Mouse (Mus musculus) liver, adult 2 months (tissue): ENCODE results near the gene Gm49711. TPM values are rescaled to one million over a fixed set of nuclear protein-coding genes. Genes with fewer than 3 reads are reported as not detected.
A peak's percentile ranks its signal among the peaks of the same experiment; 100 is the strongest.

ENCODE experiments used
- DNase-seq: peaks from one replicate; pipeline ENCODE4 v3.0.0-alpha.2; 2011; ENCODE audit warnings: low read depth, low spot score; ENCODE audit errors: extremely low read depth
- H3K27ac ChIP-seq: fragments of 200-500 bp; replicated peaks from 2 replicates; pipeline ENCODE4 v1.5.1; 2012; ENCODE audit warnings: low read depth, mild to moderate bottlenecking, control low read depth, inconsistent platforms, low read length; ENCODE audit not compliant: insufficient read depth
- H3K27me3 ChIP-seq: fragments of 200-500 bp; 2 replicates; pipeline ENCODE4 v1.6.1; 2012; ENCODE audit warnings: mild to moderate bottlenecking, moderate library complexity, low read length, inconsistent platforms; ENCODE audit not compliant: control insufficient read depth, insufficient read depth
- H3K36me3 ChIP-seq: fragments of 200-500 bp; 2 replicates; pipeline ENCODE4 v1.6.1; 2012; ENCODE audit warnings: low read length, inconsistent platforms; ENCODE audit not compliant: control insufficient read depth, insufficient read depth
- H3K4me1 ChIP-seq: fragments of 200-500 bp; 2 replicates; pipeline ENCODE4 v1.6.1; 2011; ENCODE audit warnings: low read length; ENCODE audit not compliant: control insufficient read depth, insufficient read depth
- H3K4me3 ChIP-seq: fragments of 200-500 bp; 2 replicates; pipeline ENCODE4 v1.5.1; 2011; ENCODE audit warnings: low read depth, mild to moderate bottlenecking, control low read depth, low read length, moderate library complexity; ENCODE audit not compliant: insufficient read depth
- H3K79me2 ChIP-seq: fragments of 200-500 bp; 2 replicates; pipeline ENCODE4 v1.6.1; 2012; ENCODE audit warnings: inconsistent platforms, mild to moderate bottlenecking, low read length, moderate library complexity; ENCODE audit not compliant: control insufficient read depth, insufficient read depth
- H3K9ac ChIP-seq: fragments of 200-500 bp; 2 replicates; pipeline ENCODE4 v1.6.1; 2012; ENCODE audit warnings: low read depth, mild to moderate bottlenecking, control low read depth, inconsistent platforms, low read length
- CTCF ChIP-seq: fragments of 200-500 bp; IDR thresholded peaks from 2 replicates; pipeline ENCODE4 v1.5.1; 2011; ENCODE audit warnings: low read depth, low read length, control low read depth
- POLR2A ChIP-seq: fragments of 200-500 bp; IDR thresholded peaks from 2 replicates; pipeline ENCODE4 v1.6.1; 2011; ENCODE audit warnings: low read length, control low read depth; ENCODE audit not compliant: insufficient read depth; ENCODE audit errors: extremely low read depth
- WGBS: fragments of 180-500 bp; shearing (Covaris S2); methylation state at CpG from one replicate; pipeline ENCODE4 v1.1.7; 2018; 5-methylcytosine and 5-hydroxymethylcytosine counted together
- polyA plus RNA-seq: library from polyadenylated mRNA; depleted of rRNA; stranded (reverse); fragments of >200 nt; gene quantifications from 2 replicates; pipeline ENCODE4 v1.2.3, GENCODE M21; 2012
- total RNA-seq: library from RNA; depleted of rRNA; stranded (reverse); fragments of >200 nt; gene quantifications from 2 replicates; pipeline ENCODE4 v1.2.3, GENCODE M21; 2014

Gene Gm49711
- total and polyA plus RNA-seq, 2 experiments, result not detected

GRCm38 (mm10) chr16:92060213-92060612, 2.1 kb downstream of the Gm49711 start:
- H3K36me3 ChIP-seq, result peaks cover 10% of the 10 kb centered on the region
- no peak overlapping the region for H3K4me3 ChIP-seq
- peaks cover 12% of the 10 kb centered on the region for H3K79me2 ChIP-seq
- TF ChIP-seq POLR2A (no peak), CTCF (no peak)
- no peak overlapping the region for H3K27ac ChIP-seq
- no peak for DNase-seq
- H3K4me1 ChIP-seq, result peaks cover 11% of the 10 kb centered on the region
- H3K9ac ChIP-seq, result no peak overlapping the region
- no peaks in the 10 kb centered on the region for H3K27me3 ChIP-seq
- WGBS, result 95% methylated on average over 3 of the region's 3 CpGs

GRCm38 (mm10) chr16:92061586-92061985, 3.5 kb downstream of the Gm49711 start:
- no peak for TF ChIP-seq POLR2A
- TF ChIP-seq CTCF, result no peak
- Histone ChIP-seq H3K27me3 (no peaks in the 10 kb centered on the region), H3K9ac (no peak overlapping the region), H3K36me3 (peaks cover 12% of the 10 kb centered on the region), H3K4me3 (no peak overlapping the region), H3K4me1 (peaks cover 11% of the 10 kb centered on the region), H3K79me2 (peaks cover 12% of the 10 kb centered on the region), H3K27ac (no peak overlapping the region)
- no peak for DNase-seq
- WGBS, result 96% methylated on average over 7 of the region's 7 CpGs

GRCm38 (mm10) chr16:92062832-92063231, 4.7 kb downstream of the Gm49711 start:
- no peak overlapping the region for H3K27ac ChIP-seq
- WGBS, result 100% methylated on average over 1 of the region's 1 CpGs

GRCm38 (mm10) chr16:92064801-92065200, 6.7 kb downstream of the Gm49711 start:
- Histone ChIP-seq H3K27ac (no peak overlapping the region), H3K36me3 (peaks cover 26% of the 10 kb centered on the region), H3K4me3 (no peak overlapping the region), H3K9ac (no peak overlapping the region), H3K27me3 (no peaks in the 10 kb centered on the region), H3K4me1 (peaks cover 4% of the 10 kb centered on the region), H3K79me2 (peaks cover 11% of the 10 kb centered on the region)
- TF ChIP-seq CTCF (no peak), POLR2A (no peak)
- DNase-seq, result no peak
- 87% methylated on average over 2 of the region's 2 CpGs for WGBS

More at GRCm38 (mm10) chr16:92062832-92063231, 4.7 kb downstream of the Gm49711 start:
- Histone ChIP-seq H3K27me3 (no peaks in the 10 kb centered on the region), H3K36me3 (peaks cover 22% of the 10 kb centered on the region), H3K4me3 (no peak overlapping the region), H3K9ac (no peak overlapping the region), H3K79me2 (peaks cover 12% of the 10 kb centered on the region), H3K4me1 (peaks cover 9% of the 10 kb centered on the region)
- DNase-seq, result no peak
- no peak for TF ChIP-seq POLR2A
- TF ChIP-seq CTCF, result no peak

- H3K36me3 ChIP-seq, result peaks cover 18% of the 10 kb centered on the region
- no peak overlapping the region for H3K4me3 ChIP-seq
- no peak overlapping the region for H3K27ac ChIP-seq
- no peaks in the 10 kb centered on the region for H3K27me3 ChIP-seq
- no peak for DNase-seq
- H3K4me1 ChIP-seq, result no peaks in the 10 kb centered on the region
- no peak overlapping the region for H3K9ac ChIP-seq
- 79% methylated on average over 8 of the region's 8 CpGs for WGBS
- TF ChIP-seq CTCF, result no peak
- no peak for TF ChIP-seq POLR2A
- peaks cover 11% of the 10 kb centered on the region; the same call in 1 of the 2 replicates for H3K79me2 ChIP-seq
Observed at GRCm38 (mm10) chr16:92070338-92070737, 12.2 kb downstream of the Gm49711 start.

- peak overlapping the region; percentile 78 for H3K27ac ChIP-seq
- DNase-seq, result peak; percentile 96
- 29% methylated on average over 8 of the region's 8 CpGs for WGBS
Observed at GRCm38 (mm10) chr16:92076797-92077196, 18.7 kb downstream of the Gm49711 start.

More at GRCm38 (mm10) chr16:92076797-92077196, 18.7 kb downstream of the Gm49711 start:
- Histone ChIP-seq H3K9ac (peak overlapping the region; percentile 47; the same call in 1 of the 2 replicates), H3K36me3 (no peaks in the 10 kb centered on the region), H3K79me2 (peaks cover 10% of the 10 kb centered on the region; the same call in 1 of the 2 replicates), H3K4me1 (peaks cover 7% of the 10 kb centered on the region), H3K4me3 (no peak overlapping the region), H3K27me3 (no peaks in the 10 kb centered on the region)
- TF ChIP-seq POLR2A (no peak), CTCF (no peak)
